Mouse (Mus musculus) monocyte, adult 59 days (primary cell): ENCODE results near the gene Olfr1066. TPM values are rescaled to one million over a fixed set of nuclear protein-coding genes. Genes with fewer than 3 reads are reported as not detected.

ENCODE experiments used
- total RNA-seq, 2 experiments: library from RNA; stranded (reverse); gene quantifications; one replicate each; pipeline ENCODE4 v1.2.4; 2023

Olfr1066 gene
- not detected for total RNA-seq

GRCm38 (mm10) chr2:86456169-86456568 lies at the start of gene Olfr1066:
Gene Olfr1066 (minus strand): TSS chr2:86456269.

GRCm38 (mm10) chr2:86487286-86487685 lies 31.2 kb upstream of the Olfr1066 start, which contains the start of gene Olfr228:
Gene Olfr228 (minus strand): TSS chr2:86487386.

GRCm38 (mm10) chr2:86450491-86450890 lies 5.6 kb downstream of the Olfr1066 start, which contains the start of gene Olfr1065:
Gene Olfr1065 (minus strand): TSS chr2:86450591.

GRCm38 (mm10) chr2:86426649-86427048 lies 29.4 kb downstream of the Olfr1066 start, which contains the start of gene Olfr1062:
Gene Olfr1062 (minus strand): TSS chr2:86426749.

GRCm38 (mm10) chr2:86413950-86414349 lies 42.1 kb downstream of the Olfr1066 start, which contains the start of gene Olfr1061:
Gene Olfr1061 (minus strand): TSS chr2:86414050.

Other genes starting within 250 kb of the Olfr1066 start
- gene Olfr1046, start 237.0 kb downstream of the Olfr1066 start, total RNA-seq, result not detected
- gene Olfr1047, start 224.9 kb downstream of the Olfr1066 start, total RNA-seq, result not detected
- not detected for gene Olfr1048, start 216.0 kb downstream of the Olfr1066 start, total RNA-seq
- not detected for gene Olfr1049, start 197.9 kb downstream of the Olfr1066 start, total RNA-seq
- gene Olfr1051, start 177.2 kb downstream of the Olfr1066 start, total RNA-seq, result not detected
- not detected for gene Olfr1052, start 163.8 kb downstream of the Olfr1066 start, total RNA-seq
- not detected for gene Olfr1053, start 141.0 kb downstream of the Olfr1066 start, total RNA-seq
- not detected for gene Olfr1054, start 120.8 kb downstream of the Olfr1066 start, total RNA-seq
- not detected for gene Olfr1055, start 106.0 kb downstream of the Olfr1066 start, total RNA-seq
- not detected for gene Olfr1056, start 93.8 kb downstream of the Olfr1066 start, total RNA-seq
- not detected for gene Olfr1057, start 77.9 kb downstream of the Olfr1066 start, total RNA-seq
- gene Olfr1058, start 67.7 kb downstream of the Olfr1066 start, total RNA-seq, result not detected
- not detected for gene Olfr1061, start 42.2 kb downstream of the Olfr1066 start, total RNA-seq
- not detected for gene Olfr1062, start 29.5 kb downstream of the Olfr1066 start, total RNA-seq
- not detected for gene Olfr1065, start 5.7 kb downstream of the Olfr1066 start, total RNA-seq
- not detected for gene Olfr228, start 31.1 kb upstream of the Olfr1066 start, total RNA-seq
- gene Olfr1076, start 52.2 kb upstream of the Olfr1066 start, total RNA-seq, result not detected
- gene Olfr1079, start 86.2 kb upstream of the Olfr1066 start, total RNA-seq, result not detected
- gene Olfr1080, start 102.0 kb upstream of the Olfr1066 start, total RNA-seq, result not detected
- not detected for gene Olfr1082, start 142.7 kb upstream of the Olfr1066 start, total RNA-seq
- gene Olfr1084, start 183.5 kb upstream of the Olfr1066 start, total RNA-seq, result not detected
- gene Olfr1085, start 205.8 kb upstream of the Olfr1066 start, total RNA-seq, result not detected
- gene Olfr1086, start 223.8 kb upstream of the Olfr1066 start, total RNA-seq, result not detected
- gene Olfr1087, start 242.1 kb upstream of the Olfr1066 start, total RNA-seq, result not detected